16 mouse cellular contexts compared by ENCODE assay signal in genomic region chr4:34403061-34403460, GRCm38 (mm10).
DNase-seq lines count a peak whose midpoint lies in the region; ATAC-seq and TF ChIP-seq lines count a peak whose summit lies in the region.
"Had no signal": no experiment of that assay in that cellular context is flagged by ENCODE, and none has a peak within 500 bp of the region (broad histone marks: within the 10 kb centered on the region; RNA-seq: fewer than 3 reads in every experiment).

No protein-coding gene starts in this region.

- no peaks in the 10 kb centered on the region for H3K27me3 ChIP-seq in heart, embryonic 12.5 days (replicated peaks)
- no peaks in the 10 kb centered on the region for H3K27me3 ChIP-seq in midbrain, postnatal 0 days (ENCODE audit: insufficient read depth, low read length)
- no peaks in the 10 kb centered on the region for H3K27me3 ChIP-seq in midbrain, embryonic 15.5 days (replicated peaks)
- H3K27me3 ChIP-seq in stomach, postnatal 0 days (ENCODE audit: control insufficient read depth, insufficient read depth, low read length): no peaks in the 10 kb centered on the region
- H3K27me3 ChIP-seq: liver, embryonic 12.5 days; midbrain, embryonic 13.5 days had no signal

- TF ChIP-seq EP300 in stomach, postnatal 0 days (optimal IDR thresholded peaks at IDR 0.05): no peak

- no peaks in the 10 kb centered on the region for H3K36me3 ChIP-seq in heart, embryonic 12.5 days
- H3K36me3 ChIP-seq in midbrain, postnatal 0 days (ENCODE audit: insufficient read depth, low read length): no peaks in the 10 kb centered on the region
- no peaks in the 10 kb centered on the region for H3K36me3 ChIP-seq in midbrain, embryonic 15.5 days (replicated peaks)
- H3K36me3 ChIP-seq in stomach, postnatal 0 days (ENCODE audit: control insufficient read depth, insufficient read depth, low read length): no peaks in the 10 kb centered on the region
- H3K36me3 ChIP-seq: liver, embryonic 12.5 days; midbrain, embryonic 13.5 days had no signal

- TF ChIP-seq CTCF in midbrain, postnatal 0 days (IDR thresholded peaks at IDR 0.05): no peak
- no peak for TF ChIP-seq CTCF in stomach, postnatal 0 days (IDR thresholded peaks at IDR 0.05; ENCODE audit: low read depth)

- no peak for ATAC-seq in heart, embryonic 12.5 days (ENCODE audit: insufficient number of reproducible peaks, low FRiP score)
- no peak for ATAC-seq in midbrain, postnatal 0 days (ENCODE audit: low FRiP score)
- ATAC-seq in midbrain, embryonic 15.5 days (replicated peaks): no peak
- ATAC-seq in stomach, postnatal 0 days (ENCODE audit: low FRiP score, low TSS enrichment): no peak
- ATAC-seq: forebrain, embryonic 14.5 days; liver, embryonic 12.5 days; midbrain, embryonic 13.5 days had no signal

- WGBS in heart, embryonic 12.5 days: 93% methylated on average over 2 of the region's 2 CpGs
- WGBS in midbrain, postnatal 0 days: 69% methylated on average over 2 of the region's 2 CpGs
- 68% methylated on average over 2 of the region's 2 CpGs for WGBS in midbrain, embryonic 15.5 days
- WGBS in stomach, postnatal 0 days: 41% methylated on average over 2 of the region's 2 CpGs

- no peaks in the 10 kb centered on the region for H3K4me1 ChIP-seq in heart, embryonic 12.5 days (replicated peaks)
- H3K4me1 ChIP-seq in midbrain, postnatal 0 days (ENCODE audit: insufficient read depth, low read length): no peaks in the 10 kb centered on the region
- no peaks in the 10 kb centered on the region for H3K4me1 ChIP-seq in midbrain, embryonic 15.5 days
- H3K4me1 ChIP-seq in stomach, postnatal 0 days (replicated peaks; ENCODE audit: control insufficient read depth, insufficient read depth): no peaks in the 10 kb centered on the region
- H3K4me1 ChIP-seq: liver, embryonic 12.5 days; midbrain, embryonic 13.5 days had no signal

- H3K9ac ChIP-seq in heart, embryonic 12.5 days: no peak overlapping the region
- no peak overlapping the region for H3K9ac ChIP-seq in midbrain, postnatal 0 days (replicated peaks; ENCODE audit: low read length, poor library complexity, severe bottlenecking)
- no peak overlapping the region for H3K9ac ChIP-seq in midbrain, embryonic 15.5 days
- no peak overlapping the region for H3K9ac ChIP-seq in stomach, postnatal 0 days (ENCODE audit: low read length)
- H3K9ac ChIP-seq: liver, embryonic 12.5 days; lung, embryonic 14.5 days; midbrain, embryonic 13.5 days had no signal

- intact Hi-C loops in gastrocnemius, postnatal 36 days (cut with DNase I): no loop called here

- H3K4me2 ChIP-seq in heart, embryonic 12.5 days: no peak overlapping the region
- H3K4me2 ChIP-seq in midbrain, postnatal 0 days (ENCODE audit: low read depth, low read length, poor library complexity, severe bottlenecking): no peak overlapping the region
- H3K4me2 ChIP-seq in midbrain, embryonic 15.5 days: no peak overlapping the region
- H3K4me2 ChIP-seq in stomach, postnatal 0 days (replicated peaks; ENCODE audit: low read depth): no peak overlapping the region
- H3K4me2 ChIP-seq: liver, embryonic 12.5 days; lung, embryonic 14.5 days; midbrain, embryonic 13.5 days had no signal

- no peaks in the 10 kb centered on the region for H3K9me3 ChIP-seq in heart, embryonic 12.5 days (replicated peaks)
- H3K9me3 ChIP-seq in midbrain, postnatal 0 days (ENCODE audit: low read length): peaks cover 5% of the 10 kb centered on the region; the same call in 1 of the 2 replicates
- H3K9me3 ChIP-seq in midbrain, embryonic 15.5 days: no peaks in the 10 kb centered on the region
- no peaks in the 10 kb centered on the region for H3K9me3 ChIP-seq in stomach, postnatal 0 days (ENCODE audit: control insufficient read depth, low read length)
- H3K9me3 ChIP-seq: liver, embryonic 12.5 days; midbrain, embryonic 13.5 days had no signal

- no peak overlapping the region for H3K4me3 ChIP-seq in heart, embryonic 12.5 days
- H3K4me3 ChIP-seq in midbrain, postnatal 0 days (ENCODE audit: low read depth, low read length): no peak overlapping the region
- H3K4me3 ChIP-seq in midbrain, embryonic 15.5 days: no peak overlapping the region
- H3K4me3 ChIP-seq in stomach, postnatal 0 days (ENCODE audit: low read depth, low read length): no peak overlapping the region
- H3K4me3 ChIP-seq: liver, embryonic 12.5 days; midbrain, embryonic 13.5 days had no signal

- DNase-seq in heart, adult 11 months: peak; percentile 92
- peak; percentile 2 for DNase-seq in midbrain, postnatal 0 days (ENCODE audit: low spot score)
- DNase-seq in gastrocnemius, postnatal 36 days: peak; percentile 61 to 72
- peak; percentile 73 for DNase-seq in skeletal muscle tissue, adult 2 months (ENCODE audit: low read depth, low spot score)
- DNase-seq in spleen, postnatal 36 days (ENCODE audit: low spot score in 2 of 2): no peak
- no peak for DNase-seq in stomach, postnatal 0 days (ENCODE audit: low spot score)
- DNase-seq: adrenal gland, postnatal 10 days; kidney, adult 8-10 months; kidney, postnatal 36 days; lung, embryonic 14.5 days; thymus, adult 2 months had no signal

- H3K27ac ChIP-seq in heart, embryonic 12.5 days (ENCODE audit: poor library complexity, severe bottlenecking): no peak overlapping the region
- no peak overlapping the region for H3K27ac ChIP-seq in midbrain, postnatal 0 days (ENCODE audit: low read depth, low read length)
- H3K27ac ChIP-seq in midbrain, embryonic 15.5 days: no peak overlapping the region
- no peak overlapping the region for H3K27ac ChIP-seq in stomach, postnatal 0 days (replicated peaks)
- H3K27ac ChIP-seq: liver, embryonic 12.5 days; midbrain, embryonic 13.5 days had no signal

Comparison
In these comparisons a context has a peak if more than half of its experiments do, and no peak if none do; other contexts are left out.
1. DNase-seq: peak in heart, adult 11 months (single experiment), midbrain, postnatal 0 days (single experiment), gastrocnemius, postnatal 36 days (2 of 2) and skeletal muscle tissue, adult 2 months (single experiment); none in spleen, postnatal 36 days (0 of 2) and stomach, postnatal 0 days (single experiment).